Mouse (Mus musculus) C2C12 (cell line): ENCODE results near the gene Med12l.

ENCODE experiments used
- CTCF ChIP-seq: IDR thresholded peaks from one replicate; pipeline ENCODE4 v1.5.1; 2011; ENCODE audit not compliant: control insufficient read depth, insufficient read depth, insufficient read length
- FOSL1 ChIP-seq: IDR thresholded peaks from one replicate; pipeline ENCODE4 v1.8.0; 2011; ENCODE audit warnings: mild to moderate bottlenecking, low read length; ENCODE audit not compliant: poor library complexity, insufficient read depth, severe bottlenecking
- MAX ChIP-seq: IDR thresholded peaks from one replicate; pipeline ENCODE4 v1.6.1; 2011; ENCODE audit warnings: mild to moderate bottlenecking, control low read depth
- MYOD1 ChIP-seq: IDR thresholded peaks from one replicate; pipeline ENCODE4 v1.6.1; 2011; ENCODE audit warnings: low read depth; ENCODE audit not compliant: control insufficient read depth, insufficient read length
- MYOG ChIP-seq: IDR thresholded peaks from one replicate; pipeline ENCODE4 v1.6.1; 2011; ENCODE audit not compliant: control insufficient read depth, insufficient read length; ENCODE audit errors: extremely low read depth
- USF1 ChIP-seq: IDR thresholded peaks from one replicate; pipeline ENCODE4 v1.6.1; 2011; ENCODE audit warnings: low read depth, mild to moderate bottlenecking, control low read depth, moderate library complexity

- TF ChIP-seq CTCF (no peak), USF1 (no peak), MYOD1 (no peak), MAX (no peak), FOSL1 (no peak), MYOG (no peak)
Measured at GRCm38 (mm10) chr3:59153424-59153823, 147.8 kb downstream of the Med12l start, which contains the start of gene P2ry14.
